Mouse (Mus musculus): Measurements from ENCODE around the gene Osbpl9. TPM values are rescaled to one million over a fixed set of nuclear protein-coding genes. Genes with fewer than 3 reads are reported as not detected.

Osbpl9 gene
- total and polyA plus RNA-seq, 2 experiments from 2014 or later = 56.9 to 74.9 TPM

GRCm38 (mm10) chr4:109213986-109214385 lies 11.9 kb upstream of the Osbpl9 start:
- 80% methylated on average over 3 of the region's 3 CpGs for WGBS
- no peak overlapping the region for H3K9ac ChIP-seq (replicated peaks; ENCODE audit: low read length, poor library complexity, severe bottlenecking)

GRCm38 (mm10) chr4:109210881-109211280 lies 8.8 kb upstream of the Osbpl9 start:
- no peaks in the 10 kb centered on the region for H3K27me3 ChIP-seq (ENCODE audit: insufficient read depth, low read length)
- H3K9me3 ChIP-seq (ENCODE audit: low read length) = no peaks in the 10 kb centered on the region
- TF ChIP-seq CTCF (IDR thresholded peaks at IDR 0.05) = no peak
- H3K4me2 ChIP-seq (ENCODE audit: low read depth, low read length, poor library complexity, severe bottlenecking) = no peak overlapping the region
- no peak overlapping the region for H3K27ac ChIP-seq (ENCODE audit: low read depth, low read length)
- H3K4me1 ChIP-seq (ENCODE audit: insufficient read depth, low read length) = no peaks in the 10 kb centered on the region
- H3K4me3 ChIP-seq (ENCODE audit: low read depth, low read length) = no peak overlapping the region
- WGBS = 48% methylated on average over 4 of the region's 4 CpGs
- no peak overlapping the region for H3K9ac ChIP-seq (replicated peaks; ENCODE audit: low read length, poor library complexity, severe bottlenecking)
- DNase-seq (ENCODE audit: low spot score) (no peak), ATAC-seq (ENCODE audit: low FRiP score) (no peak)
- no peaks in the 10 kb centered on the region for H3K36me3 ChIP-seq (ENCODE audit: insufficient read depth, low read length)

More at GRCm38 (mm10) chr4:109213986-109214385, 11.9 kb upstream of the Osbpl9 start:
- Histone ChIP-seq H3K4me3 (ENCODE audit: low read depth, low read length) (no peak overlapping the region), H3K27ac (ENCODE audit: low read depth, low read length) (no peak overlapping the region), H3K4me1 (ENCODE audit: insufficient read depth, low read length) (no peaks in the 10 kb centered on the region), H3K4me2 (ENCODE audit: low read depth, low read length, poor library complexity, severe bottlenecking) (no peak overlapping the region), H3K9me3 (ENCODE audit: low read length) (no peaks in the 10 kb centered on the region), H3K36me3 (ENCODE audit: insufficient read depth, low read length) (no peaks in the 10 kb centered on the region), H3K27me3 (ENCODE audit: insufficient read depth, low read length) (no peaks in the 10 kb centered on the region)
- TF ChIP-seq CTCF (IDR thresholded peaks at IDR 0.05) = no peak
- no peak for ATAC-seq (ENCODE audit: low FRiP score)
- no peak for DNase-seq (ENCODE audit: low spot score)

GRCm38 (mm10) chr4:109210253-109210652 lies 8.2 kb upstream of the Osbpl9 start:
- ATAC-seq (ENCODE audit: low FRiP score) (no peak), DNase-seq (ENCODE audit: low spot score) (no peak)
- no peak overlapping the region for H3K27ac ChIP-seq (ENCODE audit: low read depth, low read length)
- H3K36me3 ChIP-seq (ENCODE audit: insufficient read depth, low read length) = no peaks in the 10 kb centered on the region
- TF ChIP-seq CTCF (IDR thresholded peaks at IDR 0.05) = no peak
- no peak overlapping the region for H3K4me3 ChIP-seq (ENCODE audit: low read depth, low read length)
- H3K27me3 ChIP-seq (ENCODE audit: insufficient read depth, low read length) = no peaks in the 10 kb centered on the region
- H3K9me3 ChIP-seq (ENCODE audit: low read length) = no peaks in the 10 kb centered on the region
- 66% methylated on average over 2 of the region's 2 CpGs for WGBS
- H3K9ac ChIP-seq (replicated peaks; ENCODE audit: low read length, poor library complexity, severe bottlenecking) = no peak overlapping the region
- H3K4me2 ChIP-seq (ENCODE audit: low read depth, low read length, poor library complexity, severe bottlenecking) = no peak overlapping the region
- H3K4me1 ChIP-seq (ENCODE audit: insufficient read depth, low read length) = no peaks in the 10 kb centered on the region

- ATAC-seq (ENCODE audit: low FRiP score) = no peak
Measured at GRCm38 (mm10) chr4:109207524-109207923, 5.5 kb upstream of the Osbpl9 start.

GRCm38 (mm10) chr4:109204416-109204815 lies 2.3 kb upstream of the Osbpl9 start:
- H3K36me3 ChIP-seq (ENCODE audit: insufficient read depth, low read length) = no peaks in the 10 kb centered on the region
- no peaks in the 10 kb centered on the region for H3K27me3 ChIP-seq (ENCODE audit: insufficient read depth, low read length)
- ATAC-seq (ENCODE audit: low FRiP score) = no peak
- TF ChIP-seq CTCF (IDR thresholded peaks at IDR 0.05) = no peak
- H3K4me3 ChIP-seq (ENCODE audit: low read depth, low read length) = no peak overlapping the region
- H3K9me3 ChIP-seq (ENCODE audit: low read length) = no peaks in the 10 kb centered on the region
- DNase-seq (ENCODE audit: low spot score) = no peak
- 81% methylated on average over 1 of the region's 1 CpGs for WGBS
- no peak overlapping the region for H3K9ac ChIP-seq (replicated peaks; ENCODE audit: low read length, poor library complexity, severe bottlenecking)
- H3K4me2 ChIP-seq (ENCODE audit: low read depth, low read length, poor library complexity, severe bottlenecking) = no peak overlapping the region
- no peaks in the 10 kb centered on the region for H3K4me1 ChIP-seq (ENCODE audit: insufficient read depth, low read length)
- no peak overlapping the region for H3K27ac ChIP-seq (ENCODE audit: low read depth, low read length)

More at GRCm38 (mm10) chr4:109207524-109207923, 5.5 kb upstream of the Osbpl9 start:
- no peak overlapping the region for H3K9ac ChIP-seq (replicated peaks; ENCODE audit: low read length, poor library complexity, severe bottlenecking)
- H3K4me2 ChIP-seq (ENCODE audit: low read depth, low read length, poor library complexity, severe bottlenecking) = no peak overlapping the region
- 82% methylated on average over 5 of the region's 5 CpGs for WGBS
- no peaks in the 10 kb centered on the region for H3K36me3 ChIP-seq (ENCODE audit: insufficient read depth, low read length)
- no peaks in the 10 kb centered on the region for H3K4me1 ChIP-seq (ENCODE audit: insufficient read depth, low read length)
- no peak for DNase-seq (ENCODE audit: low spot score)
- no peak overlapping the region for H3K27ac ChIP-seq (ENCODE audit: low read depth, low read length)
- H3K9me3 ChIP-seq (ENCODE audit: low read length) = no peaks in the 10 kb centered on the region
- H3K4me3 ChIP-seq (ENCODE audit: low read depth, low read length) = no peak overlapping the region
- TF ChIP-seq CTCF (IDR thresholded peaks at IDR 0.05) = no peak
- no peaks in the 10 kb centered on the region for H3K27me3 ChIP-seq (ENCODE audit: insufficient read depth, low read length)

GRCm38 (mm10) chr4:109203931-109204330 lies 1.9 kb upstream of the Osbpl9 start:
- 91% methylated on average over 1 of the region's 1 CpGs for WGBS
- TF ChIP-seq CTCF (IDR thresholded peaks at IDR 0.05) = no peak
- no peak for DNase-seq (ENCODE audit: low spot score)

More at GRCm38 (mm10) chr4:109203931-109204330, 1.9 kb upstream of the Osbpl9 start:
- ATAC-seq (ENCODE audit: low FRiP score) = no peak
- no peak overlapping the region for H3K4me3 ChIP-seq (ENCODE audit: low read depth, low read length)
- H3K9ac ChIP-seq (replicated peaks; ENCODE audit: low read length, poor library complexity, severe bottlenecking) = no peak overlapping the region
- no peaks in the 10 kb centered on the region for H3K9me3 ChIP-seq (ENCODE audit: low read length)
- H3K36me3 ChIP-seq (ENCODE audit: insufficient read depth, low read length) = no peaks in the 10 kb centered on the region
- H3K4me1 ChIP-seq (ENCODE audit: insufficient read depth, low read length) = no peaks in the 10 kb centered on the region
- H3K27me3 ChIP-seq (ENCODE audit: insufficient read depth, low read length) = no peaks in the 10 kb centered on the region
- no peak overlapping the region for H3K27ac ChIP-seq (ENCODE audit: low read depth, low read length)
- H3K4me2 ChIP-seq (ENCODE audit: low read depth, low read length, poor library complexity, severe bottlenecking) = no peak overlapping the region

All from midbrain, postnatal 0 days (tissue).